8 mouse cellular contexts compared by ENCODE assay signal in genomic region chr10:80702536-80703390, GRCm38 (mm10). TPM values are rescaled to one million over a fixed set of nuclear protein-coding genes. Genes with fewer than 3 reads are reported as not detected.
DNase-seq lines count a peak whose midpoint lies in the region; ATAC-seq lines count a peak whose summit lies in the region.

No protein-coding gene starts in this region.

- H3K36me3 ChIP-seq in hindbrain, embryonic 12.5 days, result peaks cover 27% of the 10 kb centered on the region

- H3K9me3 ChIP-seq in hindbrain, embryonic 12.5 days (replicated peaks), result no peaks in the 10 kb centered on the region

- no peaks in the 10 kb centered on the region for H3K27me3 ChIP-seq in hindbrain, embryonic 12.5 days

- peak overlapping the region; percentile 82 for H3K4me2 ChIP-seq in hindbrain, embryonic 12.5 days (replicated peaks)

- peak overlapping the region; percentile 54 for H3K4me3 ChIP-seq in hindbrain, embryonic 12.5 days

- peak overlapping the region; percentile 84 for H3K27ac ChIP-seq in hindbrain, embryonic 12.5 days

- H3K4me1 ChIP-seq in hindbrain, embryonic 12.5 days, result peaks cover 29% of the 10 kb centered on the region

- 3% methylated on average over 47 of the region's 47 CpGs for WGBS in hindbrain, embryonic 12.5 days

- ATAC-seq in hindbrain, embryonic 12.5 days (ENCODE audit: low FRiP score), result peak; percentile 89

- DNase-seq in MN1 (ENCODE audit: low spot score), result peak; percentile 97
- peak; percentile 97 for DNase-seq in cerebellum, adult 9-10 months
- DNase-seq in frontal cortex, adult 2 months (ENCODE audit: extremely low spot score in 1 of 2, low spot score in 1 of 2), result peak; percentile 94 to 96
- peak; percentile 96 for DNase-seq in layer of hippocampus, postnatal 14 days (ENCODE audit: low spot score in 2 of 2)
- peak; percentile 96 for DNase-seq in lung, postnatal 14 days
- peak; percentile 66 for DNase-seq in retina, adult 2 months (ENCODE audit: low read depth, low spot score)
- peak; percentile 89 to 92 for DNase-seq in thymus, postnatal 36 days

- H3K9ac ChIP-seq in hindbrain, embryonic 12.5 days, result peak overlapping the region; percentile 62

RNA-seq across cellular contexts. Expression of gene Izumo4, which starts 0.8 kb away (rescaled TPM):
- 99.6 and 108 TPM in 2 replicates for polyA plus RNA-seq in frontal cortex, adult 2 months (2012; rRNA removed)
- polyA plus RNA-seq in hindbrain, embryonic 12.5 days (2016; fragmentation: Nextera tagmentation; extraction: Ambion mirVana), result 27.1 and 30.5 TPM in 2 replicates
- 10 to 100 TPM; 44.8 to 54.7 TPM for total RNA-seq in layer of hippocampus, postnatal 14 days (2021)

RNA-seq across cellular contexts. Expression of gene Mob3a, which starts 1.0 kb away (rescaled TPM):
- 9.1 and 10.6 TPM in 2 replicates for polyA plus RNA-seq in frontal cortex, adult 2 months (2012; rRNA removed)
- 56.5 and 62.9 TPM in 2 replicates for polyA plus RNA-seq in hindbrain, embryonic 12.5 days (2016; fragmentation: Nextera tagmentation; extraction: Ambion mirVana)
- 10 to 100 TPM; 16.1 to 19.0 TPM for total RNA-seq in layer of hippocampus, postnatal 14 days (2021)

RNA-seq across cellular contexts. Expression of gene Mknk2, which starts 24.9 kb away (rescaled TPM):
- polyA plus RNA-seq in frontal cortex, adult 2 months (2012; rRNA removed), result 43.8 and 51.6 TPM in 2 replicates
- polyA plus RNA-seq in hindbrain, embryonic 12.5 days (2016; fragmentation: Nextera tagmentation; extraction: Ambion mirVana), result 88.1 and 90.3 TPM in 2 replicates
- 10 to 100 TPM; 50.5 to 51.5 TPM for total RNA-seq in layer of hippocampus, postnatal 14 days (2021)

RNA-seq across cellular contexts. Expression of gene Ap3d1, which starts 39.3 kb away (rescaled TPM):
- 161 and 170 TPM in 2 replicates for polyA plus RNA-seq in frontal cortex, adult 2 months (2012; rRNA removed)
- 101 TPM in 2 replicates for polyA plus RNA-seq in hindbrain, embryonic 12.5 days (2016; fragmentation: Nextera tagmentation; extraction: Ambion mirVana)
- 100 to 1,000 TPM; 137 to 144 TPM for total RNA-seq in layer of hippocampus, postnatal 14 days (2021)

RNA-seq across cellular contexts. Expression of gene Btbd2, which starts 45.9 kb away (rescaled TPM):
- 108 and 109 TPM in 2 replicates for polyA plus RNA-seq in frontal cortex, adult 2 months (2012; rRNA removed)
- polyA plus RNA-seq in hindbrain, embryonic 12.5 days (2016; fragmentation: Nextera tagmentation; extraction: Ambion mirVana), result 87.8 and 96.4 TPM in 2 replicates
- total RNA-seq in layer of hippocampus, postnatal 14 days (2021), result 10 to 100 TPM; 90.2 to 94.4 TPM

Comparison
In these comparisons a context has a peak if more than half of its experiments do, and no peak if none do; other contexts are left out.
1. Peak in every context shown above with its lines: DNase-seq, ATAC-seq, H3K4me3 ChIP-seq and H3K27ac ChIP-seq.